Mouse (Mus musculus) liver, adult (tissue): ENCODE measurements at regions not wholly inside any gene's neighbourhood (a gene's known extent, or its start where the extent isn't known, plus 50 kb on each side); places are given as distances from the start of the nearest gene placed in this dataset.

Experiments
- GATA4 ChIP-seq: IDR thresholded peaks from 2 replicates; pipeline ENCODE4 v1.6.1; 2014; ENCODE audit warnings: mild to moderate bottlenecking, low read length; ENCODE audit not compliant: insufficient replicate concordance

- TF ChIP-seq GATA4: no peak
Observed at GRCm38 (mm10) chr10:111903956-111904355, 68.5 kb upstream of the Krr1 start.

DNA sequence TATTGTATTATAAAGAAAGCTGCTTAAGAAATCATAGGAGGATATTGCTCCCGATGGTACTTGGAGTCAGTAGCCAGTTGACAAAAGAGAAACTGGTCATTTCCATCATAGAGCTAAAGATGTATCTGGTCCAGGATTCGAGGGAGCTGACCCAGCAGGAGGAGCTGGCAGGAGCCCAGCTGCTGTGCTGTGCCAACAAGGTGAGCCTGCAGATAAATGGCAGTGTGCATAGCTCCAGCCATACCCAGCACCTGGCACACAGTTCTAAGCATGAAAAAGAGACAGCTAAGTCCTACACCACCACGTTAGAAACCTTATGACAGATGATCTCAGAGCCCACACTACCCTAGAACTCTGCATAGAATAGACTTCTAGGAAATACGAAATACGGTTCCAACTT, 64.6 kb upstream of the Krr1 start:
- TF ChIP-seq GATA4: no peak

- no peak for TF ChIP-seq GATA4
Observed at GRCm38 (mm10) chr10:111912561-111912960, 59.9 kb upstream of the Krr1 start.

DNA sequence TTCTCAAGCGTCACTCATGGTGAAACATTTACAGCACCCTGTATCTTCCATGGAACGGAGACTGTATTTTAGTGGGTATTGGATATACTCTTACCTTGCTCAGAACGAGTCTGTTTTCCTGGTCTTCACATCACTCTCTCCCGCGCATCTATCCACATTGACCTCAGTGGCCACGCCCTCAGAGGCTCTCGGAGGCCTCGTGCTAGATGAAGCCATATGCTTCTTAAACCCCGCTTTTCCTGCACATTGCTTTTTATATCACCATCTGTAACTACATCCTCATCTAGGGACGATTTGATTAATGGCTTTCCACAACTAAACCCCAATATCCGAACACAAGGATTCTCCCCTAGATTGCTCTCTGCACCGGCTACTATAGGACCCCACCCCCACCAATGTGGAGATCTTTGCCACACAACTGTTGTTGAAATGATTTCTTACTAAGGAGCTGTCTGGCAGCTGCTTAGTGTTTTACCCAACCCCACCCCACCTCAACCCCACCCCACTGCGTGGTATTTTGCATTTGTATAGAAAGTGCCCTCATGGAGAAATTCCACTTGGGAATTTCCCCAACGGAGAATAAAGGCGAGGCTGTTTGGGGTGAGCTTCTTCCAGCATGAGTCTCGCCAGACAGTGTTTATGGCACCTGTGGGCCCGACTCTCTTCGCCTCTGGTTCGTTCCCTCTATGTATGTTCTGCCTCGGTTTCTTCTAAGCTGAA, 59.2 kb upstream of the Krr1 start:
- TF ChIP-seq GATA4: no peak

GRCm38 (mm10) chr10:111914231-111914630, 58.2 kb upstream of the Krr1 start:
- TF ChIP-seq GATA4: no peak

DNA sequence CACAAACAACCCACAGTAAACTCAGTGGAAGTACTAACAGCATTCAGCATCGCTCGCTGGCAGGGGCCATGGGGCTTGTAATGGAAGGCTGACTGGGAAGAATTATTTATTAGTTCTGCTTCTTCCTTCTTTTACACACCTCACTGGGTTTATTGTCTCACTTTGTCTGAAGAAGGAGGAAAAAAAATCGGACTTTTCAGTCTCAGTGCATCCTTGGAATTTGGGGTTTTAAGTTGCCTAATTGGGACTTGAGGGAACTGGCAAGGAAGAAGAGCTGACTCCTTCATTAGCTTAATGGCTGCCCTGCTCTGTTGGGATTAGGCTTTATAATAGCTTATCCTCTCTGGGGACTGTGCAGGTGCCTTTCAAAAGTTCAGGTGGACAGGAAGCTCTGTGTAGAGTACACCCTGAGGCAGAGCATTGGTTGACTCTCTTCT, 54.4 kb upstream of the Krr1 start:
- no peak for TF ChIP-seq GATA4

GRCm38 (mm10) chr10:111919475-111919874, 53.0 kb upstream of the Krr1 start:
- no peak for TF ChIP-seq GATA4

- no peak for TF ChIP-seq GATA4
Observed at GRCm38 (mm10) chr10:111921492-111921891, 51.0 kb upstream of the Krr1 start.
